Mouse (Mus musculus): Measurements from ENCODE around the gene Clec11a. TPM values are rescaled to one million over a fixed set of nuclear protein-coding genes. Genes with fewer than 3 reads are reported as not detected.

The Clec11a gene
- polyA plus RNA-seq, 1 experiment, result 0.01 TPM

GRCm38 (mm10) chr7:44344622-44345021 lies 37.9 kb upstream of the Clec11a start:
- H3K36me3 ChIP-seq (ENCODE audit: control insufficient read depth), result no peaks in the 10 kb centered on the region
- peaks cover 26% of the 10 kb centered on the region for H3K27me3 ChIP-seq (ENCODE audit: control insufficient read depth)
- H3K4me3 ChIP-seq (replicated peaks), result no peak overlapping the region
- H3K4me1 ChIP-seq (ENCODE audit: control insufficient read depth), result no peaks in the 10 kb centered on the region
- TF ChIP-seq TAL1 (IDR thresholded peaks at IDR 0.05; ENCODE audit: low read length) (no peak), GATA1 (IDR thresholded peaks at IDR 0.05; ENCODE audit: low read length) (no peak)
- no peaks in the 10 kb centered on the region for H3K9me3 ChIP-seq (ENCODE audit: control insufficient read depth, low read length)

GRCm38 (mm10) chr7:44343459-44344015 lies 36.8 kb upstream of the Clec11a start:
- Histone ChIP-seq H3K4me3 (replicated peaks) (no peak overlapping the region), H3K27me3 (ENCODE audit: control insufficient read depth) (peaks cover 25% of the 10 kb centered on the region), H3K36me3 (ENCODE audit: control insufficient read depth) (no peaks in the 10 kb centered on the region), H3K9me3 (ENCODE audit: control insufficient read depth, low read length) (no peaks in the 10 kb centered on the region), H3K4me1 (ENCODE audit: control insufficient read depth) (no peaks in the 10 kb centered on the region)
- TF ChIP-seq GATA1 (IDR thresholded peaks at IDR 0.05; ENCODE audit: low read length) (no peak), TAL1 (IDR thresholded peaks at IDR 0.05; ENCODE audit: low read length) (no peak)

DNA sequence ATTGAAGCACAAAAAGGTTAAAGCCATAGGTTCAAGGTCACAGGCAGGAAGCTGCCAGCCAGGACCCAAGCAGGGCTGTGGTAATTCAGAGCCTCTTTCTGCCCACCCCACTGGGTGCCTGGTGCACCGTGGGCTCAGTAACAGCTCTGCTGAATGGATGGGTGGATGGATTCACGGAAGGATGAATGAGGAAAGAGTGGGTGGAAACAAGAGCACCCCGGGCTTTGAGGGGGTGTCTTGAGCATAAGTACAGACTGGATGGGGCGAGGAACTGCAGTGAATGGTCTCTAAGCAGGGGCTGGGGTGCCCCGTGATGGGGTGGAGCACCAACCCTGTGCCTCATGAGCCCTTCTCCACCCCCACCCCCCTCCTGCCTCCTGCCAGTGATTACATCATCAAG lies 35.0 kb upstream of the Clec11a start:
- TF ChIP-seq TAL1 (IDR thresholded peaks at IDR 0.05; ENCODE audit: low read length) (no peak), GATA1 (IDR thresholded peaks at IDR 0.05; ENCODE audit: low read length) (no peak)
- no peaks in the 10 kb centered on the region for H3K36me3 ChIP-seq (ENCODE audit: control insufficient read depth)
- peaks cover 38% of the 10 kb centered on the region for H3K27me3 ChIP-seq (ENCODE audit: control insufficient read depth)
- no peaks in the 10 kb centered on the region for H3K4me1 ChIP-seq (ENCODE audit: control insufficient read depth)
- H3K4me3 ChIP-seq (replicated peaks), result no peak overlapping the region
- H3K9me3 ChIP-seq (ENCODE audit: control insufficient read depth, low read length), result no peaks in the 10 kb centered on the region

- TF ChIP-seq GATA1 (IDR thresholded peaks at IDR 0.05; ENCODE audit: low read length) (no peak), TAL1 (IDR thresholded peaks at IDR 0.05; ENCODE audit: low read length) (no peak)
- H3K36me3 ChIP-seq (ENCODE audit: control insufficient read depth), result no peaks in the 10 kb centered on the region
- no peaks in the 10 kb centered on the region for H3K9me3 ChIP-seq (ENCODE audit: control insufficient read depth, low read length)
- H3K4me3 ChIP-seq (replicated peaks), result no peak overlapping the region
- H3K4me1 ChIP-seq (ENCODE audit: control insufficient read depth), result no peaks in the 10 kb centered on the region
- peaks cover 44% of the 10 kb centered on the region for H3K27me3 ChIP-seq (ENCODE audit: control insufficient read depth)
Observed at GRCm38 (mm10) chr7:44341119-44341518, 34.4 kb upstream of the Clec11a start.

- Histone ChIP-seq H3K9me3 (ENCODE audit: control insufficient read depth, low read length) (no peaks in the 10 kb centered on the region), H3K36me3 (ENCODE audit: control insufficient read depth) (no peaks in the 10 kb centered on the region), H3K27me3 (ENCODE audit: control insufficient read depth) (peaks cover 53% of the 10 kb centered on the region), H3K4me1 (ENCODE audit: control insufficient read depth) (no peaks in the 10 kb centered on the region), H3K4me3 (replicated peaks) (no peak overlapping the region)
- TF ChIP-seq GATA1 (IDR thresholded peaks at IDR 0.05; ENCODE audit: low read length), result no peak
- no peak for TF ChIP-seq TAL1 (IDR thresholded peaks at IDR 0.05; ENCODE audit: low read length)
Observed at GRCm38 (mm10) chr7:44340226-44340625, 33.5 kb upstream of the Clec11a start.

DNA sequence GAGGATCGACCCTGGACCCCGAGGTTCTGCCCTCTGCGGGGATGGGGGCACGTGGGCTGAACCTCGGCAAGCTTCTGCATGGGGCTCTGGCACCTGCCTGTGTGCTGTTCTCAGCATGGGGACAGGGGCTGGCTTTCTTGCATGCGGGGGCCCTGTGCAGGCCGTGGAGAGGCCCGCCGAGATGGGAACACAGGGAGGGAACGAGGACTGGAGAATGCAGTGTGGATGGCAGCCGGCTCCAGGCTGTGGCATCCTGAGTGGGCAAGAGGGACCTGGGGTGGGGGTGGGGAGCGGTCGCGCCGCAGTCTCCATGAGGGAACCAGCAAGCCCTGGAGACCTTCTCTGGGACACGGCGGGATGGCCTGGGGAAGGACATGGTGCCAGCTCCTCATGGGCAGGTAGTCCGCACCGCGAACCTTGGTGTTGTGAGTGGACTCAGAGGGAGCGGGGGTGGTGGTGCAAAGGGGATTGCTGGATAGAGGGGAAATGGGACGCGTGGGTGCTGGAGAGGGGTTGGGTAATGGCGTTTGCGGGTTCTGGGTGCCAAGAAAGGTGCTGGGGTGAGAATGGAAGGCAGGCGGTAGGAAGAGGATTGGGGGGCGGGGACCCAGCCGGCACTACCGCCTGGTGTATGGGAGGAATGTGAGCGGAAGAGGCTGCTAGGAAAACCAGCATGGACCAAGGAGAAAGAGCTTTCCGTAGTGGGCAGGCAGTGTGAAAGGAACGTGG lies 30.6 kb upstream of the Clec11a start:
- TF ChIP-seq TAL1 (IDR thresholded peaks at IDR 0.05; ENCODE audit: low read length), result no peak
- no peak for TF ChIP-seq GATA1 (IDR thresholded peaks at IDR 0.05; ENCODE audit: low read length)

GRCm38 (mm10) chr7:44336046-44337021 lies 29.6 kb upstream of the Clec11a start:
- Histone ChIP-seq H3K4me3 (replicated peaks) (no peak overlapping the region), H3K4me1 (ENCODE audit: control insufficient read depth) (no peaks in the 10 kb centered on the region), H3K9me3 (ENCODE audit: control insufficient read depth, low read length) (no peaks in the 10 kb centered on the region), H3K27me3 (ENCODE audit: control insufficient read depth) (peaks cover 67% of the 10 kb centered on the region), H3K36me3 (ENCODE audit: control insufficient read depth) (no peaks in the 10 kb centered on the region)
- TF ChIP-seq TAL1 (IDR thresholded peaks at IDR 0.05; ENCODE audit: low read length), result no peak
- no peak for TF ChIP-seq GATA1 (IDR thresholded peaks at IDR 0.05; ENCODE audit: low read length)

More for the DNA sequence above, 30.6 kb upstream of the Clec11a start:
- no peaks in the 10 kb centered on the region for H3K4me1 ChIP-seq (ENCODE audit: control insufficient read depth)
- peaks cover 64% of the 10 kb centered on the region for H3K27me3 ChIP-seq (ENCODE audit: control insufficient read depth)
- no peaks in the 10 kb centered on the region for H3K36me3 ChIP-seq (ENCODE audit: control insufficient read depth)
- no peaks in the 10 kb centered on the region for H3K9me3 ChIP-seq (ENCODE audit: control insufficient read depth, low read length)
- H3K4me3 ChIP-seq (replicated peaks), result no peak overlapping the region

- Histone ChIP-seq H3K9me3 (ENCODE audit: control insufficient read depth, low read length) (no peaks in the 10 kb centered on the region), H3K4me3 (replicated peaks) (no peak overlapping the region), H3K27me3 (ENCODE audit: control insufficient read depth) (peaks cover 67% of the 10 kb centered on the region), H3K36me3 (ENCODE audit: control insufficient read depth) (no peaks in the 10 kb centered on the region), H3K4me1 (ENCODE audit: control insufficient read depth) (no peaks in the 10 kb centered on the region)
- no peak for TF ChIP-seq GATA1 (IDR thresholded peaks at IDR 0.05; ENCODE audit: low read length)
- TF ChIP-seq TAL1 (IDR thresholded peaks at IDR 0.05; ENCODE audit: low read length), result no peak
Observed at GRCm38 (mm10) chr7:44335031-44335878, 28.6 kb upstream of the Clec11a start.

Measured in erythroblast, embryonic 14.5 days (primary cell).